Mouse (Mus musculus) MEL (cell line): Measurements from ENCODE around the gene Eif2b3.

Experiments
- CTCF ChIP-seq, 3 experiments: IDR thresholded peaks in 2 of 3; conservative IDR thresholded peaks in 1 of 3; 2 replicates each; pipeline ENCODE4 v1.5.1; 2011 to 2012; ENCODE audit warnings: low read length in 3 of 3, low read depth in 2 of 3, mild to moderate bottlenecking in 2 of 3, improper control_type of control experiment in 1 of 3, inconsistent platforms in 1 of 3, mixed read lengths in 1 of 3, moderate library complexity in 1 of 3; ENCODE audit not compliant: control insufficient read depth in 1 of 3, insufficient read depth in 1 of 3, poor library complexity in 1 of 3, severe bottlenecking in 1 of 3
- MAFK ChIP-seq: IDR thresholded peaks from 2 replicates; pipeline ENCODE4 v1.6.1; 2011; ENCODE audit warnings: low read depth, mild to moderate bottlenecking, low read length, improper control_type of control experiment, borderline replicate concordance
- MEF2A ChIP-seq: IDR thresholded peaks from 2 replicates; pipeline ENCODE4 v1.6.1; 2014; ENCODE audit warnings: low read depth, mild to moderate bottlenecking, inconsistent platforms, low read length, improper control_type of control experiment; ENCODE audit not compliant: poor library complexity, insufficient replicate concordance, severe bottlenecking; ENCODE audit errors: extremely low read depth
- MYC ChIP-seq: IDR thresholded peaks from 2 replicates; pipeline ENCODE4 v1.6.1; 2011; ENCODE audit warnings: low read depth, mild to moderate bottlenecking, low read length, improper control_type of control experiment, moderate library complexity
- POLR2A ChIP-seq, 2 experiments: IDR thresholded peaks; 2 replicates each; pipeline ENCODE4 v1.6.1; 2011 to 2012; ENCODE audit warnings: low read length in 2 of 2, mild to moderate bottlenecking in 2 of 2, control low read depth in 1 of 2, improper control_type of control experiment in 1 of 2, low read depth in 1 of 2, moderate library complexity in 1 of 2; ENCODE audit not compliant: control insufficient read depth in 1 of 2, insufficient read depth in 1 of 2, poor library complexity in 1 of 2
- SMC3 ChIP-seq: IDR thresholded peaks from 2 replicates; pipeline ENCODE4 v1.6.1; 2011; ENCODE audit warnings: low read depth, low read length, improper control_type of control experiment
- TAL1 ChIP-seq: IDR thresholded peaks from 2 replicates; pipeline ENCODE4 v1.6.1; 2012; ENCODE audit warnings: mild to moderate bottlenecking, inconsistent platforms, low read length, moderate library complexity, mixed read lengths
- USF1 ChIP-seq: IDR thresholded peaks from 2 replicates; pipeline ENCODE4 v1.6.1; 2014; ENCODE audit warnings: low read depth, mild to moderate bottlenecking, inconsistent platforms, low read length, improper control_type of control experiment, moderate library complexity

- TF ChIP-seq CTCF (IDR thresholded peaks at IDR 0.05 in 2 of 3, conservative IDR thresholded peaks at IDR 0.05 in 1 of 3; ENCODE audit: control insufficient read depth in 1 of 3, insufficient read depth in 1 of 3, low read depth in 2 of 3, low read length in 3 of 3, poor library complexity in 1 of 3, severe bottlenecking in 1 of 3) (no peak), POLR2A (IDR thresholded peaks at IDR 0.05; ENCODE audit: control insufficient read depth in 1 of 2, insufficient read depth in 1 of 2, low read depth in 1 of 2, low read length in 2 of 2, poor library complexity in 1 of 2) (no peak), SMC3 (no peak), MAFK (no peak), USF1 (no peak), TAL1 (no peak), MYC (no peak), MEF2A (no peak)
These were observed 88.8 kb downstream of the Eif2b3 start for GRCm38 (mm10) chr4:117107813-117108523.
